Mouse (Mus musculus): ENCODE data around the gene Mrps7.

The Mrps7 gene

DNA sequence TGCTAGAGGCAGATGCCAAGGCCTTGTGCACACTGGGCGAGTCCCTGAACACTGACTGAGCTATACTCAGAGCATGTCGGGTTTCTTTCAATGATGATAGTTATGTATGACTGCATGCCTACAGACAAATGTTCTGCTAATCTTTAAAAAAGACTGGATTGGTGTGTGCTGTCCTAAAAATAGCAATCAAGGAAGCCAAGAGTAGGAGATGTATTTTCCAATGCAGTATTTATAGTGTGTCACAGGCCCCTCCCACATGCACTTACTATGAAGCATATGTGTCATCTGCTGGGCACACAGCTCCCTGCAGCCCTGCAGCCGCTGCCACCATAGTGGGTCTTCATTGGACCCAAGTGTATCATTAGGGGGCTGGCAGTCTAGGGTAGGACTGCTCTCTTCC is 49.5 kb downstream of the Mrps7 start:
- no peak for DNase-seq

DNA sequence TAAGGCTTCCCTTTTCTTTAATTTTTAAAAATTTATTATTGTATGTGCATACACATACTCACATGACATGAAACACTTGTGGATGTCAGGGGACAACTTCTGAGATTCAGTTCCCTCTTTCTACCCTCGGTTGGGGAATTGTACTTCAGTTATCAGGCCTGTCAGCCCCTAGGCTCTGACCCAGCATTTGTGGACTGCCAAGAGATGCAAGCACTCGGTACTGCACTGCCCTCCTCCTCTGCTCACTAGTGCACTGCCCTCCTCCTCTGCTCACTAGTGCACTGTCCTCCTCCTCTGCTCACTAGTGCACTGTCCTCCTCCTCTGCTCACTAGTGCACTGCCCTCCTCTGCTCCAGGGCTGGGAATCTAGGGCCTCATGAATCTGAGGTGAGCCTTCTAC is 50.4 kb downstream of the Mrps7 start:
- DNase-seq = no peak
